Mouse (Mus musculus) cerebellum, postnatal 4 days (tissue): ENCODE data around the gene Itgae.

Experiments used
- DNase-seq, 2 experiments: peaks; one replicate each; pipeline ENCODE4 v3.0.0; 2022; ENCODE audit warnings: low spot score in 2 of 2, mixed read lengths in 1 of 2

Itgae gene

DNA sequence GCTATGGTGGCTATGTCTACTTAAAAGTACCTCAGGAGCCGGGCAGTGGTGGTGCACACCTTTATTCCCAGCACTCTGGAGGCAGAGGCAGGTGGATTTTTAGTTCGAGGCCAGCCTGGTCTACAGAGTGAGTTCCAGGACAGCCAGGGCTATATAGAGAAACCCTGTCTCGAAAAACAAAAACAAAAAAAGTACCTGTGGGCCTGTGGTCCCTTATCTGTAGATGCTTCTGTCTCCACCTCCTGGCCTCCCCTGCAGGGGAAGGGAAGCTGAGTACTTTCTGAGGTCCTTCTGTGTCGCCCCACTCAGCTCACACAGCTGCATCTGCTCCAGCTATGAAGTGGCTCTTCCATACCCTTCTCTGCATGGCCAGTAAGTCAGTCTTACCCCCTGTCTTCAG is at the start of gene Itgae:
Itgae (plus strand) TSS at position 301 of the 400 bp plus-strand sequence.
- no peak for DNase-seq

GRCm38 (mm10) chr11:73044229-73044755 is 46.1 kb upstream of the Itgae start:
- no peak for DNase-seq

GRCm38 (mm10) chr11:73044789-73045188 is 45.6 kb upstream of the Itgae start:
- DNase-seq: no peak

- peak; percentile 86 to 94 for DNase-seq
These were observed 42.8 kb upstream of the Itgae start, which contains the start of gene Ncbp3 for GRCm38 (mm10) chr11:73047542-73047996. Gene Ncbp3, plus strand, starts transcription at chr11:73047783.

- DNase-seq: no peak
These were observed 42.1 kb upstream of the Itgae start for GRCm38 (mm10) chr11:73048030-73048876.

GRCm38 (mm10) chr11:73049335-73049734 is 41.0 kb upstream of the Itgae start:
- peak in 1 of 2 experiments; percentile 79 for DNase-seq

DNA sequence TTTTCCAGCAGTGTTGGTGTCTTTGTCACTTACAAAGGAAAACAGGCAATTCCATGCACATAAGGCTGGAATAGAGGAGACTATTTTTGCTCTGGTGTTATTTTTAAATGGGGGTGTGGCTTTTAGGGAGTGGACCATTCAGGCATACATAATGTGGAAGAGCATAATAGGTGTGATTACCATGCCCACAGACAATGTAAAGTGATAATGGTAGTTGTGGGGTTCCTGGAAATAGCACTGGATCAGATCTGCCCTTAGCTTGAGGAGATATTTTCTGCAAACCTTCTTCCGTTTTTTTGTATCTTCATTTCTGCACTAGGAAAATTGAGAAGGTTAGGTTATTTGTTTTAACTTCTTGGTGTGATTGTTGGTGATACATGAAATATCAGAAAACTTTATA is 37.6 kb upstream of the Itgae start:
- DNase-seq: no peak

DNA sequence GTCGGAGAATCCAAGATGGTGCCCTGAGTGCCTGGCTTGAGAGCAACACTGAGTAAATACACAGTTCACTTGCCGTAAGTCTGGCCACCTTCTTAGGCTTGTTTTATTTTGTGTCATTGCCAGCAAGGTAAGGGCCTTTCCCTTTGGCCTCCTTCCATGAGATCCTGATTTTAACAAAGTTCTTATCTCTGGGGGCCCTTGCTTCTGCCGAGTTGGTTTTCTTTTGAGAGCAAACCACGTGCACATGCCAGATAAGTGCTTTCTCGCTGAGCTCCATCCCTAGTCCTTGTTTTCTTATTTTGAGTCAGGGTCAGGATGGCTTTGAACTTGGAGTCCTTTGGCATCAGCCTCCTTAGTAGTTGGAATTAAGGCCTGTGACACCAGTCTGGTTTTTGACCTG is 32.7 kb upstream of the Itgae start:
- no peak for DNase-seq

GRCm38 (mm10) chr11:73059630-73060029 is 30.8 kb upstream of the Itgae start:
- no peak for DNase-seq

DNA sequence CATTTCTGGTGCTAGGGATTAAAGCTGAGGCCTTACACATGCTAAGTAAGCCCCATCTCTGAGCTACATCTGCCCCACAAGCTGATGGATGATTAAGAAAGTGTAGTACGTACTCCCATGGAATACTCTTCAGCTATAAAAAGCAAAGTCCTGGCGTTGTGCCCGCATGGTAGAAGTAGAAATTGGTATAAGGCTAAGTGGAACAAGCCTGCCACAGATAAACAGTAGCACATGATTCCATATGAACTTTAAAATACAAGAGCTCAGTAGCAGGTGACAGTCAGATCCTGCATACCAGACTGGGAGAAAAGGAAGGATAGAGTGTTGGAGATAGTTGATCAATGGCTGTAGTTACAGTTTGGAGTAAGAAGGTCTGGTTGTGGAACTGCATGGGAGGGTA is 29.0 kb upstream of the Itgae start:
- no peak for DNase-seq

GRCm38 (mm10) chr11:73071839-73072238 is 18.5 kb upstream of the Itgae start:
- peak in 1 of 2 experiments; percentile 39 for DNase-seq

GRCm38 (mm10) chr11:73076295-73076694 is 14.1 kb upstream of the Itgae start:
- DNase-seq: no peak

DNA sequence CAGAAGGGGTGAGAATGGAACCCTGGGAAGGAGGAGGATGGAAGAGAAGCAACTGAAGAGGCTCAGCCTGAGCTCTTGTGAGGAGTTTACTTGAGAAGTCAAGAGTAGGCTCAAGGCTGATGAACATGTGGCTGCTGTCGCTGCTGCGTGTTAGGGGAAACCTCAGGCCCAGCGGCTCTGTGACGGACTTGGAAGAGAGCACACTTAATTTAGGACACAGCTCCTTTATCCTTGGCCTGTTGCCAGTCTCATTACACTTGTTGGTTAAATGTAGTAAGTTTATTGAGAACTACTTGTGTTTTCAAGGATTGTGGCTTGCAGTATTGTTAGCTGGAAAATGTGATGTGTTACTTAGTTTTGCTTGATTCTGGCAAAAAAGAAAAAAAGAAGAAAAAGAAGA is 13.7 kb upstream of the Itgae start:
- DNase-seq: no peak

GRCm38 (mm10) chr11:73077211-73077720 is 13.1 kb upstream of the Itgae start:
- no peak for DNase-seq

- DNase-seq: no peak
These were observed 11.8 kb upstream of the Itgae start for GRCm38 (mm10) chr11:73078615-73079014.

DNA sequence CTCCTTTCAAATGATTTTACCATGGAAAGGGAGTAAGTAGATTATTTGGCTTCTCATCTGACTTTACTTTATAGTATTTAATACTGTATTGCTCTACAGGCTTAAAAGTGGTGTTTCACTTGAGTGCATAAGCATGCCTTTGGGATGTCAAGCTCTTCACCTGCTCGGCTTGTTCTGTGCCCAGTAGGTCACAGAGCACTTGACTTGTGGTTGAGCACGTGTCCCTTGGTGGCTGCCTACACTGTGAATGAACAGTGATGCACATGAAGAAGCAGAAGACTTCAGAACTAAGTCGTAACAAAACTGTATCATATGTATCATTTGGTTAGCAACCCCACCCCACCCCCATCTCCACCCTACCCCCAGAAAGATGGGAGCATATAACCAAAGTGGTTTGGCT is 10.1 kb upstream of the Itgae start:
- DNase-seq: no peak

- DNase-seq: no peak
These were observed 6.1 kb upstream of the Itgae start for GRCm38 (mm10) chr11:73084303-73084702.

- DNase-seq: peak in 1 of 2 experiments; percentile 40
These were observed 5.6 kb upstream of the Itgae start for GRCm38 (mm10) chr11:73084804-73085231.

GRCm38 (mm10) chr11:73085391-73085790 is 5.0 kb upstream of the Itgae start:
- DNase-seq: no peak

DNA sequence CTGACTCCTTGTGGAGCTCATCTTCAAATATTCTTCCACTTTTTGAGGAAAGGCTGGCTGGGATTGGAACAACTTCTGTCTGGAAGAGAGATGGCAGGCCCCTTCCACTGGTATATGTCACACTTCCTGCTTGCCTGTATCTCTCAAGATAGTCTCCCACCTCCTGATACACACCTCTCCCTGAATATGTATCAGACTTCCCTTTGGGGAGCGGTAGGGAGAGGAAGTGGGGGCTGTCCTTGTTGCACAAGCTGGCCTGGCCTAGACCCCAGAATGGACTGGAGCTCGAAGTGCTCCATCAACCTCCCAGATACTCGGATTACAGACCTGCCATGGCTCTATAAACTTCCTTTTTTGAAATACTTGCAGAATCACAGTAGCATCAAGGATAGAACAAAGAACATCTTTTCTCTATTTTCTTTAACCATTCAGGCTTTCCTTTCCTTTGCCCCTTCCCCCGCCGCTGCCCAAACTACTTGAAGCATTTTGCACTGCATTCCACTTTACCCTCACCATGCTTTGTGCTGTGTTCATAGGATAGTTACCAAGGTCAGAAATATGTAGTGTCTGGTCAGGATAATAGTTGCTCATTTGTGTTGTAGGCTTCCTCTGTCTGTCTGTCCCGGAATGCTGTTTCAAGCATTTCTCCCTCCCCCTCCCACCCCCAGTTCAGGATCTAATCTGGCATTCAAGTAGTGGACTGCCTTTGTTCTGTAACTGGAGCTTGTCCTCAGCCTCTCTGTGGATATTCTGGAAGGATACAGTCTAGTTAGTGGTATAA is 2.5 kb upstream of the Itgae start:
- DNase-seq: no peak

GRCm38 (mm10) chr11:73090826-73091225 is 443 bp downstream of the Itgae start:
- no peak for DNase-seq

DNA sequence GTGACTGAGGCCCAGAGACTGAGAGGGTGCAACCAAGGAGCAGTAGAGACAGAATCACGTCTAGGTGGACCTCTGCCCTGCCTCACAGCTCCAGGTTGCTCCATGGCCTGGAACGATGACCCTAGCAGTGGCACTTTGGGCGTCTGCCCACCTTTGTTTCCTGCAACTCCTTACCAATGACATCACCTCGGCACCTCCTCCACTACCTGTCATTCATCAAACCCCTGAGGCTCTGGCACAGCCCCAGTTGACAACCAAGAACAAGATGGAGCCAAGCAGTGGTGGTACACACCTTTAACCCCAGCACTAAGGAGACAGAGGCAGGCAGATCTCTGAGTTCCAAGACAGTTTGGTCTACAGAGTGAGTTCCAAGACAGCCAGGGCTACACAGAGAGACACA is 1.7 kb downstream of the Itgae start:
- DNase-seq: no peak
